Mouse (Mus musculus): ENCODE data around the gene 1700013G24Rik. TPM values are rescaled to one million over a fixed set of nuclear protein-coding genes. Genes with fewer than 3 reads are reported as not detected.
A peak's percentile ranks its signal among the peaks of the same experiment; 100 is the strongest.

The 1700013G24Rik gene
- polyA plus RNA-seq, 1 experiment from 2014 or later, result 0.23 TPM

GRCm38 (mm10) chr4:137458861-137459260 is 5.8 kb downstream of the 1700013G24Rik start:
- no peak overlapping the region for H3K9ac ChIP-seq
- no peaks in the 10 kb centered on the region for H3K27me3 ChIP-seq
- ATAC-seq (ENCODE audit: insufficient number of reproducible peaks, low FRiP score, low TSS enrichment, low read depth), result no peak
- H3K4me3 ChIP-seq, result no peak overlapping the region
- no peak overlapping the region for H3K27ac ChIP-seq
- 55% methylated on average over 5 of the region's 5 CpGs for WGBS
- no peaks in the 10 kb centered on the region for H3K36me3 ChIP-seq
- no peak overlapping the region for H3K4me2 ChIP-seq
- H3K9me3 ChIP-seq, result no peaks in the 10 kb centered on the region
- H3K4me1 ChIP-seq, result peaks cover 8% of the 10 kb centered on the region; the same call in 1 of the 2 replicates

DNA sequence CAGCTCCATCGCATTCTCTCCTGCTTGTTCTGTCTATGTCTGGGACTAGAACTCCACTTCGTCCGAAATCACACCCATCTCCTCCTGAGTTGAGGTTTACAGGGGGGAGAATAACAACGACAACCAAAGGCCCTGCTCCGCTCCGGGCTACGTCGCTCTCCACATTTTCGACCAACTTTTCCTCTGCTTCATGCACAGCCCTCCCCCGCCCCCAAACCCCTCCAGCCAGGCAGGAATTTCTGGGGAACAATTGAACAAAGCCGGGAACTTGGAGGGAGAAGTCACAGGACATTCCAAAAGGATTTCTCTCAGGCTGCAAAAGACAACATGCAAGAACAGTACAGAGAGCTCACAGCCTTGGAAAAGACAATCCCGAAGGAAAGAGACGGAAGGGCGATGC is 7.6 kb downstream of the 1700013G24Rik start:
- Histone ChIP-seq H3K4me2 (no peak overlapping the region), H3K27ac (peak overlapping the region; percentile 9; the same call in 1 of the 2 replicates), H3K9ac (no peak overlapping the region), H3K27me3 (no peaks in the 10 kb centered on the region), H3K9me3 (no peaks in the 10 kb centered on the region), H3K4me3 (no peak overlapping the region), H3K36me3 (no peaks in the 10 kb centered on the region), H3K4me1 (peaks cover 22% of the 10 kb centered on the region)
- ATAC-seq (ENCODE audit: insufficient number of reproducible peaks, low FRiP score, low TSS enrichment, low read depth), result no peak
- 71% methylated on average over 14 of the region's 14 CpGs for WGBS

DNA sequence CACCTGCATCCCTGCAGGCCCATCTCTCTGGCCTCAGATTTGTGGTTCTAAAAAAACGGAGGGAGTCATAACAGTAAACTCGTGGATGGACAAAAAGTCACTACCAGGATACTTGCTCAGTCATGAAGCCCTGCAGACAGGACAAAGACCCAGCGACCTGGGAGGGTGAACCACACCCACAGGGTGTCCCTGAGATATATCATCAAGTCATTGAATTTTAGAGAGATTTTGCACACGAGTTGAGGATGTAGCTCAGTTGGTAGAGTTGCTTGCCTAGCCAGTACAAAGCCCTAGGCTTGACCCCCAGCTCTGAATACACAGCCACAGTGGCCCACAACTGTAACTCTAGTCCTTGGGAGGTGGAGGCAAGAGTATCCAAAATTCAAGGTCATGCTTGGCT is 8.1 kb downstream of the 1700013G24Rik start:
- H3K27ac ChIP-seq, result peak overlapping the region; percentile 9
- no peak overlapping the region for H3K9ac ChIP-seq
- no peak overlapping the region for H3K4me3 ChIP-seq
- H3K27me3 ChIP-seq, result no peaks in the 10 kb centered on the region
- no peaks in the 10 kb centered on the region for H3K36me3 ChIP-seq
- no peaks in the 10 kb centered on the region for H3K9me3 ChIP-seq
- no peak overlapping the region for H3K4me2 ChIP-seq
- WGBS, result 76% methylated on average over 4 of the region's 4 CpGs
- no peak for ATAC-seq (ENCODE audit: insufficient number of reproducible peaks, low FRiP score, low TSS enrichment, low read depth)
- H3K4me1 ChIP-seq, result peaks cover 22% of the 10 kb centered on the region

DNA sequence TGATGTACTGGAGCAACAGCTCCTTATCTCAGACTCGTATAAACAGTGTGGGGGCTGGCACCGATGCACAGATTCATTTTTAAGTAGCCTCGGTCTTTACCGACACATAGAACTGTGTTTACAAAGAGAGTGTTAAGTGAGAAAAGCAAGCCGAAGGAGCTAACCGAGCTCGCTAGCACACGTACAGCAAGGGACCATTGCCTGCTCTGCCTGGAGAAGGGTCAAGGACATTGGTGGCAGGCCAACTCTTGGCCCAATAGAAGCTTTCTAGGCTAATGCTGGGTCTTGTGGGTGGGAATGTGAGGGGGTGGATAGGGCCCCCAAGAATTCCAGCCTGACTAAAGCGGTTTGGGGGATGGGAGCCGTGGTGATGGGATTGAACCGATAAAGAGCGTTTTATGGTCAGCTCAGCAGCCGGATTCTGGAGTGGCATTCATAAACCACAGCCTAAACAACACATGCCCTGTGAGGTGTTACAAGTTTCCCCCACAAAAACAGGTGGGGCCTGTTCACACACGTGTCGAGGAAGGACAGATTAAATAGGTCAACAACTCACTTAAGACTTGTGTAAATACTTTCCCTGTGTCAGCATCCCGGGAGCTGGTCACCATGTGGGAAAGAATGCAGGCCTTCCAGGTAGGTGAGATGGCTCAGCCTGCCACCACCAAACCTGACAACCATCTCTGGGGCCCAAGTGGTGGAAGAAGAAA is 9.1 kb downstream of the 1700013G24Rik start:
- Histone ChIP-seq H3K27me3 (no peaks in the 10 kb centered on the region), H3K36me3 (no peaks in the 10 kb centered on the region), H3K4me2 (no peak overlapping the region), H3K27ac (peak overlapping the region; percentile 9; the same call in 1 of the 2 replicates), H3K9me3 (no peaks in the 10 kb centered on the region), H3K4me3 (no peak overlapping the region), H3K9ac (no peak overlapping the region), H3K4me1 (peaks cover 26% of the 10 kb centered on the region)
- WGBS, result 60% methylated on average over 16 of the region's 16 CpGs
- no peak for ATAC-seq (ENCODE audit: insufficient number of reproducible peaks, low FRiP score, low TSS enrichment, low read depth)

- Histone ChIP-seq H3K9ac (no peak overlapping the region), H3K4me3 (no peak overlapping the region), H3K4me2 (no peak overlapping the region), H3K27ac (peak overlapping the region; percentile 65), H3K36me3 (no peaks in the 10 kb centered on the region), H3K9me3 (no peaks in the 10 kb centered on the region), H3K27me3 (no peaks in the 10 kb centered on the region), H3K4me1 (peaks cover 48% of the 10 kb centered on the region)
- 66% methylated on average over 13 of the region's 13 CpGs for WGBS
- no peak for ATAC-seq (ENCODE audit: insufficient number of reproducible peaks, low FRiP score, low TSS enrichment, low read depth)
These were observed 12.2 kb downstream of the 1700013G24Rik start for GRCm38 (mm10) chr4:137465125-137465787.

DNA sequence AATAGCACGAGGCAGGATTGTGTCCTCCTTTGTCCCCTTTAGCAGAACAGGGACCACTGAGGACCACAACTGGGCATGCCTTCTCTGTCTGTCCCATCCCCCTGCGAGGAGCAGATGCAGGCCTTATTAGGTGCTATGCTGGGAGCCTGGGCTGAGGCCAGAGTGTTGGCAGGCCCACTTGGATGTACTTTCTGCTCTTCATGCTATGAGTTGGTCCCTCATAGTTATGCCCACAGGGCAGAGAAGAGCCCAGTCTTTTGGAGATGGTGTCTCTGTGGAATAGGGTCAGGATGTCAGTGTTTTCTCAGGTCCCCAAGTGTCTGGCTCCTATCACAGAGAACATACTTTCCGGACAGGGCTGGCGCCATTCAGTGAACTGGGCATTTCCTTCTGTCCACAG is 13.9 kb downstream of the 1700013G24Rik start:
- H3K27me3 ChIP-seq, result no peaks in the 10 kb centered on the region
- H3K9me3 ChIP-seq, result no peaks in the 10 kb centered on the region
- no peak for ATAC-seq (ENCODE audit: insufficient number of reproducible peaks, low FRiP score, low TSS enrichment, low read depth)
- no peak overlapping the region for H3K4me3 ChIP-seq
- whole genome bisulfite sequencing, result 74% methylated on average over 4 of the region's 4 CpGs
- peaks cover 62% of the 10 kb centered on the region for H3K4me1 ChIP-seq
- no peaks in the 10 kb centered on the region for H3K36me3 ChIP-seq
- H3K4me2 ChIP-seq, result no peak overlapping the region
- peak overlapping the region; percentile 7; the same call in 1 of the 2 replicates for H3K9ac ChIP-seq
- peak overlapping the region; percentile 86 for H3K27ac ChIP-seq

- H3K36me3 ChIP-seq, result no peaks in the 10 kb centered on the region
- H3K4me3 ChIP-seq, result no peak overlapping the region
- no peak overlapping the region for H3K4me2 ChIP-seq
- ATAC-seq (ENCODE audit: insufficient number of reproducible peaks, low FRiP score, low TSS enrichment, low read depth), result no peak
- peak overlapping the region; percentile 86 for H3K27ac ChIP-seq
- peak overlapping the region; percentile 7; the same call in 1 of the 2 replicates for H3K9ac ChIP-seq
- peaks cover 61% of the 10 kb centered on the region for H3K4me1 ChIP-seq
- no peaks in the 10 kb centered on the region for H3K9me3 ChIP-seq
- no peaks in the 10 kb centered on the region for H3K27me3 ChIP-seq
- WGBS, result 73% methylated on average over 2 of the region's 2 CpGs
These were observed 14.4 kb downstream of the 1700013G24Rik start for GRCm38 (mm10) chr4:137467525-137467924.

DNA sequence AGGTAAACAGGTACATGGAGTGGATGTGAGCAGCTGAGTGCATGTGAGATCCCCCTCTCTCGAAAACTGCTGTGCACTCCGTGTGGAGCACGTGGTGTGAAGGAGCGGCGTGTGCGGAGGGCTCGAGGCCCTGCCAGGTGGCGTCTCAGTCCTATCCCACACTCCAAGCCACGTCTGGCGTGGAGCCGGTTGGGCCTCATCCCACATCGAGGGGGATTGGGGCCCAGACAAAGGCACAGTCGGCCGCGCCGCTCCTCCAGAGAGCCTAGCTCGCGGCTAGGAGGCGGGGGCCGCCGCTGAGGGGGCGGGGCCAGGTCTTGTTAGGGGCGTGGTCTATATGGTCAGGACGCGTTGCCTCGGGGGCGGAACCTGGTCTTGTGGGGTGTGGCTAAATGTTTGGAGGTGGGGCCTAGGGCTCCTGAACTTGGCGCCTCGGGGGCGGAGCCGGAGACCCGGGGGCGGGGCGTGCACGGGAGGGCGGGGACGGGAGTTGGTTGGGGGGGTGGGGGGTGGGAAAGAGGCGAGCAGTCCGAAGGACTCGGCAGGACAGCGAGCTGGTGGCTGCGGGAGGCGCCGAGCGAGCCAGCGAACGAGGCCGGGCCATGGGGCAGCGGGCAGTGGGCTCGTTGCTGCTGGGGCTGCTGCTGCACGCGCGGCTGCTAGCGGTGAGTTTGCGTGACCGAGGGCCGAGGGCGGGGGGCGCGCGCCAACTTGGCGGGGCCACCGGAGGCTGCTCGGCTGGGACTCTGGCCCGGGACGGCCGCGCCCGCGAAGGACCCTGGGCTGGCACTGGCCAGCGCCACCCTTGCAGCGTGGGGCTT is 15.4 kb downstream of the 1700013G24Rik start, which contains the start of gene Hspg2:
Gene Hspg2 (plus strand): TSS at position 510 of the 821 bp plus-strand sequence.
- H3K27ac ChIP-seq, result peak within 1 kb of the TSS; percentile 90
- H3K4me2 ChIP-seq, result peak within 1 kb of the TSS; percentile 74
- H3K4me1 ChIP-seq, result peaks cover 68% of the 10 kb centered on the region
- peak within 1 kb of the TSS; percentile 90 for H3K4me3 ChIP-seq
- 1% methylated on average over 56 of the region's 72 CpGs for WGBS
- peak; percentile 88 for ATAC-seq (ENCODE audit: insufficient number of reproducible peaks, low FRiP score, low TSS enrichment, low read depth)
- peak within 1 kb of the TSS; percentile 89 for H3K9ac ChIP-seq
- H3K36me3 ChIP-seq, result no peaks in the 10 kb centered on the region
- H3K9me3 ChIP-seq, result no peaks in the 10 kb centered on the region
- H3K27me3 ChIP-seq, result no peaks in the 10 kb centered on the region

GRCm38 (mm10) chr4:137469081-137469844 is 16.2 kb downstream of the 1700013G24Rik start:
- no peaks in the 10 kb centered on the region for H3K9me3 ChIP-seq
- no peaks in the 10 kb centered on the region for H3K27me3 ChIP-seq
- WGBS, result under 1% methylated on average over 20 of the region's 20 CpGs
- H3K9ac ChIP-seq, result peak overlapping the region; percentile 89
- peak overlapping the region; percentile 90 for H3K4me3 ChIP-seq
- peaks cover 73% of the 10 kb centered on the region for H3K4me1 ChIP-seq
- peak overlapping the region; percentile 74 for H3K4me2 ChIP-seq
- H3K27ac ChIP-seq, result peak overlapping the region; percentile 90
- ATAC-seq (ENCODE audit: insufficient number of reproducible peaks, low FRiP score, low TSS enrichment, low read depth), result no peak; the same call in 1 of the 2 replicates
- no peaks in the 10 kb centered on the region for H3K36me3 ChIP-seq

- ATAC-seq (ENCODE audit: insufficient number of reproducible peaks, low FRiP score, low TSS enrichment, low read depth), result no peak
- Histone ChIP-seq H3K4me2 (peak overlapping the region; percentile 74), H3K9me3 (no peaks in the 10 kb centered on the region), H3K4me3 (peak overlapping the region; percentile 90), H3K4me1 (peaks cover 75% of the 10 kb centered on the region), H3K27ac (peak overlapping the region; percentile 90), H3K27me3 (no peaks in the 10 kb centered on the region), H3K36me3 (no peaks in the 10 kb centered on the region), H3K9ac (peak overlapping the region; percentile 89)
- WGBS, result 50% methylated on average over 15 of the region's 15 CpGs
These were observed 17.0 kb downstream of the 1700013G24Rik start for GRCm38 (mm10) chr4:137469845-137470692.

All from limb, embryonic 15.5 days (tissue).